ENCODE assay signal across 18 mouse cellular contexts in the genomic region with DNA sequence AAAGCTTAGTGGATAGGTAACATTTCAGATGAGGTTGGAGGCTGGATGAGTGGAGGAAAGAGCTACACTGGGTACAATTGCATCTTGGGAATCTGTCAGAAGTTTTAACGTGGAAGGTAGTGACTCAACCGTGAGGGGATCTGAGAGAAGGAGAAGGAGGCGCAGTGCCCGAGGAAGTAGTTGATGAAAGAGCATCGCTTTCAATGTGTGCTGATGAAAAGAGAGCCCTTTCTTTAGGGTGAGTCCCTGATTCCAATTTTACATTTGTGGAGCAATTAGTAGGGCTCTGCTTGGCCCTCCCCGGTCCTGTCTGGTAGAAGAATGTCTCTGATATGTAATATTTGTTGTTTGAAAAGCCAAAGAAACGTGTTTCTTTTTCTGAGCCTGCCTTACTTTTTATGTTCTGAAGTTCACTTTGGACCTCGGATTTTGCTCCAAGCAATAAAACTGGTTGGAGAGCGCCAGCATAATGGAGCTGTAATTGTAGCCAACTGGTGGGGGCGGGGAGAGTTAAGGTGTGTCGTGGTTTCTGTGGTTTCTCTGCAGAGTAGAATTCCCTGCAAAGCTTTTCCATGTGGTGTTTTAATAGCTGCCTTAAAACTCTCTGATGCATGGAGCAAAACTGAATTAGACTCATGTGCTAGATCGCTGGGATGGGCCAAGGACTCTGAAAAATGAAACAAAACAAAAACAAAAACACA. TPM values are rescaled to one million over a fixed set of nuclear protein-coding genes. Genes with fewer than 3 reads are reported as not detected.
A peak's percentile ranks its signal among the peaks of the same experiment; 100 is the strongest.
DNase-seq lines count a peak whose midpoint lies in the region; ATAC-seq and TF ChIP-seq lines count a peak whose summit lies in the region.
"Had no signal": no experiment of that assay in that cellular context is flagged by ENCODE, and none has a peak within 500 bp of the region (broad histone marks: within the 10 kb centered on the region; RNA-seq: fewer than 3 reads in every experiment).

No protein-coding gene starts in this region.

- H3K9me3 ChIP-seq in lung, postnatal 0 days (ENCODE audit: low read length): no peaks in the 10 kb centered on the region
- no peaks in the 10 kb centered on the region for H3K9me3 ChIP-seq in kidney, postnatal 0 days (replicated peaks; ENCODE audit: low read length)
- no peaks in the 10 kb centered on the region for H3K9me3 ChIP-seq in limb, embryonic 15.5 days
- no peaks in the 10 kb centered on the region for H3K9me3 ChIP-seq in liver, embryonic 11.5 days (ENCODE audit: control insufficient read depth, low read length)
- H3K9me3 ChIP-seq: neural tube, embryonic 15.5 days; stomach, embryonic 15.5 days had no signal

- peak; percentile 23 to 41 for DNase-seq in lung, adult 18-20 months
- DNase-seq in lung, postnatal 0 days (ENCODE audit: low spot score): no peak
- peak; percentile 55 for DNase-seq in gastrocnemius, adult 2 months
- DNase-seq in kidney, postnatal 0 days (ENCODE audit: low spot score): peak; percentile 42
- no peak for DNase-seq in liver, embryonic 11.5 days (ENCODE audit: low spot score)
- DNase-seq in right cerebral cortex, postnatal 36 days (ENCODE audit: low spot score in 2 of 2): no peak
- DNase-seq in spleen, postnatal 14 days (ENCODE audit: low spot score in 2 of 2): no peak
- DNase-seq: heart, adult 18-20 months; heart, postnatal 10 days; lung, postnatal 4 days; right cerebral cortex, postnatal 14 days; thymus, postnatal 36 days had no signal

- no peak for TF ChIP-seq EP300 in lung, postnatal 0 days (IDR thresholded peaks at IDR 0.05)

- intact Hi-C loops in gastrocnemius, adult 2 months (cut with DNase I): loop anchor here (5.0 to 10.0 kb wide), 4 partner anchors 109 to 1016 kb away; no protein-coding TSS in a partner anchor

- H3K4me1 ChIP-seq in lung, postnatal 0 days (ENCODE audit: insufficient read depth, low read depth, low read length): no peaks in the 10 kb centered on the region
- no peaks in the 10 kb centered on the region for H3K4me1 ChIP-seq in kidney, postnatal 0 days (replicated peaks; ENCODE audit: insufficient read depth, low read length)
- H3K4me1 ChIP-seq in limb, embryonic 15.5 days: peaks cover 36% of the 10 kb centered on the region
- no peaks in the 10 kb centered on the region for H3K4me1 ChIP-seq in liver, embryonic 11.5 days (replicated peaks; ENCODE audit: control insufficient read depth, insufficient read depth, low read length)
- H3K4me1 ChIP-seq: neural tube, embryonic 15.5 days; stomach, embryonic 15.5 days had no signal

- no peaks in the 10 kb centered on the region for H3K27me3 ChIP-seq in lung, postnatal 0 days (replicated peaks; ENCODE audit: insufficient read depth, low read length)
- H3K27me3 ChIP-seq in kidney, postnatal 0 days (ENCODE audit: insufficient read depth, low read length): no peaks in the 10 kb centered on the region
- H3K27me3 ChIP-seq in limb, embryonic 15.5 days: no peaks in the 10 kb centered on the region
- no peaks in the 10 kb centered on the region for H3K27me3 ChIP-seq in liver, embryonic 11.5 days (replicated peaks; ENCODE audit: control insufficient read depth, insufficient read depth, low read length)
- H3K27me3 ChIP-seq: neural tube, embryonic 15.5 days; stomach, embryonic 15.5 days had no signal

- no peak for ATAC-seq in lung, postnatal 0 days
- no peak for ATAC-seq in kidney, postnatal 0 days (replicated peaks; ENCODE audit: low FRiP score, low read depth)
- ATAC-seq in limb, embryonic 15.5 days (ENCODE audit: insufficient number of reproducible peaks, low FRiP score, low TSS enrichment, low read depth): peak; percentile 76; the same call in 1 of the 2 replicates
- ATAC-seq in liver, embryonic 11.5 days (replicated peaks; ENCODE audit: low FRiP score): no peak
- ATAC-seq: forebrain, embryonic 14.5 days; inflammation-experienced regulatory T-cells, adult 6 months; midbrain, embryonic 16.5 days had no signal

- no peak overlapping the region for H3K4me3 ChIP-seq in lung, postnatal 0 days (ENCODE audit: low read depth, low read length)
- no peak overlapping the region for H3K4me3 ChIP-seq in gastrocnemius, adult 2 months
- H3K4me3 ChIP-seq in kidney, postnatal 0 days (replicated peaks; ENCODE audit: low read depth, low read length): no peak overlapping the region
- H3K4me3 ChIP-seq in limb, embryonic 15.5 days: no peak overlapping the region
- no peak overlapping the region for H3K4me3 ChIP-seq in liver, embryonic 11.5 days (ENCODE audit: low read depth, low read length)
- H3K4me3 ChIP-seq: neural tube, embryonic 15.5 days; stomach, embryonic 15.5 days had no signal

- no peak for TF ChIP-seq CTCF in lung, postnatal 0 days (IDR thresholded peaks at IDR 0.05)
- TF ChIP-seq CTCF in gastrocnemius, adult 2 months (IDR thresholded peaks at IDR 0.05): no peak
- TF ChIP-seq CTCF in kidney, postnatal 0 days (IDR thresholded peaks at IDR 0.05; ENCODE audit: low read depth): no peak

- H3K27ac ChIP-seq in lung, postnatal 0 days (ENCODE audit: low read length): no peak overlapping the region
- peak overlapping the region; percentile 21; the same call in 1 of the 2 replicates for H3K27ac ChIP-seq in gastrocnemius, adult 2 months
- H3K27ac ChIP-seq in kidney, postnatal 0 days: no peak overlapping the region
- H3K27ac ChIP-seq in limb, embryonic 15.5 days: peak overlapping the region; percentile 87
- no peak overlapping the region for H3K27ac ChIP-seq in liver, embryonic 11.5 days (ENCODE audit: low read depth, low read length)
- H3K27ac ChIP-seq: neural tube, embryonic 15.5 days; stomach, embryonic 15.5 days had no signal

- 76% methylated on average over 12 of the region's 12 CpGs for WGBS in lung, postnatal 0 days
- WGBS in kidney, postnatal 0 days: 34% methylated on average over 12 of the region's 12 CpGs
- 16% methylated on average over 12 of the region's 12 CpGs for WGBS in limb, embryonic 15.5 days
- WGBS in liver, embryonic 11.5 days: 73% methylated on average over 12 of the region's 12 CpGs

- no peak overlapping the region for H3K9ac ChIP-seq in lung, postnatal 0 days (replicated peaks; ENCODE audit: low read depth)
- H3K9ac ChIP-seq in kidney, postnatal 0 days (ENCODE audit: low read depth, low read length): no peak overlapping the region
- no peak overlapping the region for H3K9ac ChIP-seq in limb, embryonic 15.5 days
- H3K9ac ChIP-seq in liver, embryonic 11.5 days (ENCODE audit: low read depth, low read length): no peak overlapping the region
- H3K9ac ChIP-seq: neural tube, embryonic 15.5 days; stomach, embryonic 15.5 days had no signal

- H3K4me2 ChIP-seq in lung, postnatal 0 days (replicated peaks; ENCODE audit: low read depth, low read length): no peak overlapping the region
- no peak overlapping the region for H3K4me2 ChIP-seq in kidney, postnatal 0 days (ENCODE audit: low read length)
- 0 out of 2 replicates have a peak overlapping the region, but pooled peaks have one; percentile 12 for H3K4me2 ChIP-seq in limb, embryonic 15.5 days
- H3K4me2 ChIP-seq in liver, embryonic 11.5 days: no peak overlapping the region
- H3K4me2 ChIP-seq: neural tube, embryonic 15.5 days; stomach, embryonic 15.5 days had no signal

- H3K36me3 ChIP-seq in lung, postnatal 0 days (ENCODE audit: insufficient read depth, low read length): no peaks in the 10 kb centered on the region
- no peaks in the 10 kb centered on the region for H3K36me3 ChIP-seq in kidney, postnatal 0 days (ENCODE audit: insufficient read depth, low read length)
- no peaks in the 10 kb centered on the region for H3K36me3 ChIP-seq in limb, embryonic 15.5 days
- no peaks in the 10 kb centered on the region for H3K36me3 ChIP-seq in liver, embryonic 11.5 days (ENCODE audit: control insufficient read depth, insufficient read depth, low read length)
- H3K36me3 ChIP-seq: neural tube, embryonic 15.5 days; stomach, embryonic 15.5 days had no signal

RNA-seq across cellular contexts. Expression of a gene that starts 45.9 kb away (rescaled TPM):
- 5.9 and 10.1 TPM in 2 replicates for polyA plus RNA-seq in lung, postnatal 0 days (2015; fragmentation: Nextera tagmentation; extraction: Ambion mirVana)
- total RNA-seq in gastrocnemius, adult 2 months (2021): not detected
- polyA plus RNA-seq in kidney, postnatal 0 days (2015; fragmentation: Nextera tagmentation; extraction: Ambion mirVana): 0.52 and 0.66 TPM in 2 replicates
- 0.42 and 0.81 TPM in 2 replicates for polyA plus RNA-seq in limb, embryonic 15.5 days (2015; fragmentation: Nextera tagmentation; extraction: Ambion mirVana)
- polyA plus RNA-seq in liver, embryonic 11.5 days (2014; fragmentation: Nextera tagmentation; extraction: Ambion mirVana): 0.04 TPM in 1 of 2 replicates, not detected in the other
- polyA plus RNA-seq: inflammation-experienced regulatory T-cells, adult 6 months had no signal

Comparison
In these comparisons a context has a peak if more than half of its experiments do, and no peak if none do; other contexts are left out.
1. DNase-seq: peak in lung, adult 18-20 months (2 of 2), gastrocnemius, adult 2 months (single experiment) and kidney, postnatal 0 days (single experiment); none in lung, postnatal 0 days (single experiment), liver, embryonic 11.5 days (single experiment), right cerebral cortex, postnatal 36 days (0 of 2) and spleen, postnatal 14 days (0 of 2).
2. H3K27ac ChIP-seq: peak in gastrocnemius, adult 2 months (single experiment) and limb, embryonic 15.5 days (single experiment); none in lung, postnatal 0 days (single experiment), kidney, postnatal 0 days (single experiment) and liver, embryonic 11.5 days (single experiment).